Mouse (Mus musculus) hindlimb bud, embryonic 11.5 days (tissue): ENCODE results near the gene Acta2.

ENCODE experiments used
- DNase-seq: peaks from one replicate; pipeline ENCODE4 v3.0.0-alpha.2; 2012; ENCODE audit warnings: low read depth, low spot score; ENCODE audit errors: extremely low spot score

Acta2 gene

GRCm38 (mm10) chr19:34193149-34193548 lies 62.2 kb downstream of the Acta2 start:
- DNase-seq = peak; percentile 60

GRCm38 (mm10) chr19:34192008-34192963 lies 63.1 kb downstream of the Acta2 start, which contains the start of gene Stambpl1:
Stambpl1 (plus strand) TSS chr19:34192229.
- DNase-seq = no peak

- no peak for DNase-seq
Measured at GRCm38 (mm10) chr19:34191645-34192007, 63.8 kb downstream of the Acta2 start.
